Mouse (Mus musculus) MEL (cell line): Measurements from ENCODE around the gene Gm20388. TPM values are rescaled to one million over a fixed set of nuclear protein-coding genes. Genes with fewer than 3 reads are reported as not detected.

Experiments used
- DNase-seq: peaks from one replicate; pipeline ENCODE4 v3.0.0; 2011; ENCODE audit warnings: low read depth, low spot score
- H3K27ac ChIP-seq: 2 replicates; pipeline ENCODE4 v1.5.1; 2012; ENCODE audit warnings: low read depth, mild to moderate bottlenecking, control low read depth, low read length, moderate library complexity; ENCODE audit not compliant: control insufficient read depth
- H3K27me3 ChIP-seq, 2 experiments: fragments of 150-350 bp in 1 of 2; sonication (generic) in 1 of 2; 2 replicates each; pipeline ENCODE4 v1.6.1; 2012; ENCODE audit warnings: low read length in 2 of 2, mild to moderate bottlenecking in 2 of 2, improper control_type of control experiment in 1 of 2, moderate library complexity in 1 of 2; ENCODE audit not compliant: insufficient read depth in 2 of 2, control insufficient read depth in 1 of 2
- H3K36me3 ChIP-seq, 2 experiments: 2 replicates each; pipeline ENCODE4 v1.6.1; 2012 to 2014; ENCODE audit warnings: low read length in 2 of 2, improper control_type of control experiment in 1 of 2, inconsistent platforms in 1 of 2, mild to moderate bottlenecking in 1 of 2; ENCODE audit not compliant: insufficient read depth in 2 of 2, control insufficient read depth in 1 of 2
- H3K4me1 ChIP-seq, 2 experiments: fragments of 150-350 bp in 1 of 2; sonication (generic) in 1 of 2; 2 replicates each; pipeline ENCODE4 v1.6.1; 2012; ENCODE audit warnings: low read length in 2 of 2, improper control_type of control experiment in 1 of 2, mild to moderate bottlenecking in 1 of 2; ENCODE audit not compliant: insufficient read depth in 2 of 2, control insufficient read depth in 1 of 2
- H3K4me3 ChIP-seq, 2 experiments: fragments of 150-350 bp in 1 of 2; sonication (generic) in 1 of 2; 2 replicates each; pipeline ENCODE4 v1.5.1; 2012; ENCODE audit warnings: low read depth in 2 of 2, low read length in 2 of 2, mild to moderate bottlenecking in 2 of 2, moderate library complexity in 2 of 2, control low read depth in 1 of 2, improper control_type of control experiment in 1 of 2; ENCODE audit not compliant: control insufficient read depth in 1 of 2, insufficient read depth in 1 of 2
- H3K79me2 ChIP-seq: 2 replicates; pipeline ENCODE4 v1.6.1; 2012; ENCODE audit warnings: mild to moderate bottlenecking, low read length, moderate library complexity; ENCODE audit not compliant: control insufficient read depth, poor library complexity, insufficient read depth
- H3K9ac ChIP-seq: 2 replicates; pipeline ENCODE4 v1.6.1; 2012; ENCODE audit warnings: low read depth, mild to moderate bottlenecking, control low read depth, low read length, moderate library complexity; ENCODE audit not compliant: control insufficient read depth, poor library complexity, severe bottlenecking
- H3K9me3 ChIP-seq: fragments of 150-350 bp; sonication (generic); replicated peaks from 2 replicates; pipeline ENCODE4 v1.6.1; 2012; ENCODE audit warnings: mild to moderate bottlenecking, low read length, improper control_type of control experiment, moderate library complexity; ENCODE audit not compliant: insufficient read depth
- CHD1 ChIP-seq: IDR thresholded peaks from 2 replicates; pipeline ENCODE4 v1.6.1; 2012; ENCODE audit warnings: low read depth, mild to moderate bottlenecking, inconsistent platforms, low read length, improper control_type of control experiment
- CHD2 ChIP-seq: IDR thresholded peaks from 2 replicates; pipeline ENCODE4 v1.6.1; 2011; ENCODE audit warnings: low read length, improper control_type of control experiment
- CTCF ChIP-seq, 3 experiments: IDR thresholded peaks in 2 of 3; conservative IDR thresholded peaks in 1 of 3; 2 replicates each; pipeline ENCODE4 v1.5.1; 2011 to 2012; ENCODE audit warnings: low read length in 3 of 3, low read depth in 2 of 3, mild to moderate bottlenecking in 2 of 3, improper control_type of control experiment in 1 of 3, inconsistent platforms in 1 of 3, mixed read lengths in 1 of 3, moderate library complexity in 1 of 3; ENCODE audit not compliant: control insufficient read depth in 1 of 3, insufficient read depth in 1 of 3, poor library complexity in 1 of 3, severe bottlenecking in 1 of 3
- ETS1 ChIP-seq: IDR thresholded peaks from 2 replicates; pipeline ENCODE4 v1.6.1; 2012; ENCODE audit warnings: low read depth, mild to moderate bottlenecking, inconsistent platforms, low read length, improper control_type of control experiment, moderate library complexity
- GATA1 ChIP-seq: IDR thresholded peaks from 2 replicates; pipeline ENCODE4 v1.6.1; 2011; ENCODE audit warnings: low read depth, low read length, improper control_type of control experiment
- HCFC1 ChIP-seq: IDR thresholded peaks from 2 replicates; pipeline ENCODE4 v1.6.1; 2012; ENCODE audit warnings: low read depth, mild to moderate bottlenecking, inconsistent platforms, low read length, improper control_type of control experiment, moderate library complexity
- KAT2A ChIP-seq: conservative IDR thresholded peaks from 2 replicates; pipeline ENCODE4 v1.6.1; 2012; ENCODE audit warnings: low read depth, low read length, improper control_type of control experiment, inconsistent platforms
- MEF2A ChIP-seq: IDR thresholded peaks from 2 replicates; pipeline ENCODE4 v1.6.1; 2014; ENCODE audit warnings: low read depth, mild to moderate bottlenecking, inconsistent platforms, low read length, improper control_type of control experiment; ENCODE audit not compliant: poor library complexity, insufficient replicate concordance, severe bottlenecking; ENCODE audit errors: extremely low read depth
- MXI1 ChIP-seq: IDR thresholded peaks from 2 replicates; pipeline ENCODE4 v1.6.1; 2011; ENCODE audit warnings: mild to moderate bottlenecking, low read depth, low read length, improper control_type of control experiment
- NELFE ChIP-seq: IDR thresholded peaks from 2 replicates; pipeline ENCODE4 v1.6.1; 2011; ENCODE audit warnings: low read depth, low read length, improper control_type of control experiment
- POLR2A ChIP-seq, 2 experiments: IDR thresholded peaks; 2 replicates each; pipeline ENCODE4 v1.6.1; 2011 to 2012; ENCODE audit warnings: low read length in 2 of 2, mild to moderate bottlenecking in 2 of 2, control low read depth in 1 of 2, improper control_type of control experiment in 1 of 2, low read depth in 1 of 2, moderate library complexity in 1 of 2; ENCODE audit not compliant: control insufficient read depth in 1 of 2, insufficient read depth in 1 of 2, poor library complexity in 1 of 2
- RAD21 ChIP-seq: IDR thresholded peaks from 2 replicates; pipeline ENCODE4 v1.6.1; 2011; ENCODE audit warnings: mild to moderate bottlenecking, low read depth, low read length, improper control_type of control experiment
- RCOR1 ChIP-seq: IDR thresholded peaks from 2 replicates; pipeline ENCODE4 v1.6.1; 2012; ENCODE audit warnings: low read depth, mild to moderate bottlenecking, inconsistent platforms, low read length, improper control_type of control experiment
- SIN3A ChIP-seq: IDR thresholded peaks from 2 replicates; pipeline ENCODE4 v1.6.1; 2012; ENCODE audit warnings: low read length, improper control_type of control experiment, inconsistent platforms
- SMC3 ChIP-seq: IDR thresholded peaks from 2 replicates; pipeline ENCODE4 v1.6.1; 2011; ENCODE audit warnings: low read depth, low read length, improper control_type of control experiment
- TCF12 ChIP-seq: IDR thresholded peaks from 2 replicates; pipeline ENCODE4 v1.6.1; 2014; ENCODE audit warnings: low read depth, mild to moderate bottlenecking, inconsistent platforms, low read length, improper control_type of control experiment, moderate library complexity
- UBTF ChIP-seq: IDR thresholded peaks from 2 replicates; pipeline ENCODE4 v1.6.1; 2012; ENCODE audit warnings: low read depth, mild to moderate bottlenecking, inconsistent platforms, low read length, improper control_type of control experiment, moderate library complexity, borderline replicate concordance; ENCODE audit not compliant: insufficient read depth
- ZKSCAN1 ChIP-seq: IDR thresholded peaks from 2 replicates; pipeline ENCODE4 v1.6.1; 2012; ENCODE audit warnings: low read depth, mild to moderate bottlenecking, inconsistent platforms, low read length, improper control_type of control experiment, moderate library complexity
- ZNF384 ChIP-seq: IDR thresholded peaks from 2 replicates; pipeline ENCODE4 v1.6.1; 2012; ENCODE audit warnings: low read depth, mild to moderate bottlenecking, inconsistent platforms, low read length, improper control_type of control experiment
- polyA plus RNA-seq, 2 experiments: library from polyadenylated mRNA; stranded (reverse) in 1 of 2; unstranded in 1 of 2; fragments of >175 nt in 1 of 2; fragments of >200 nt in 1 of 2; gene quantifications; 2 replicates each; pipeline versions ENCODE4 v1.2.1 to v1.2.4; 2012; ENCODE audit warnings: low replicate concordance in 2 of 2, low read depth in 1 of 2; ENCODE audit not compliant: insufficient read length in 2 of 2, insufficient read depth in 1 of 2, missing spikeins in 1 of 2
- total RNA-seq: library from RNA; depleted of rRNA; stranded (reverse); fragments of 300-350 nt; gene quantifications from 2 replicates; pipeline ENCODE4 v1.2.3, GENCODE M21; 2012

The Gm20388 gene
- total and polyA plus RNA-seq, 3 experiments: 11.1 to 17.8 TPM; not detected in 1

GRCm38 (mm10) chr8:121688496-121688895 is 1777.9 kb downstream of the Gm20388 start:
- H3K4me1 ChIP-seq: no peaks in the 10 kb centered on the region
- DNase-seq: no peak
- no peaks in the 10 kb centered on the region for H3K27me3 ChIP-seq

GRCm38 (mm10) chr8:121694453-121694852 is 1783.8 kb downstream of the Gm20388 start:
- Histone ChIP-seq H3K4me1 (no peaks in the 10 kb centered on the region), H3K4me3 (no peak overlapping the region), H3K79me2 (no peaks in the 10 kb centered on the region), H3K27me3 (no peaks in the 10 kb centered on the region), H3K9ac (no peak overlapping the region), H3K27ac (no peak overlapping the region), H3K9me3 (no peaks in the 10 kb centered on the region), H3K36me3 (no peaks in the 10 kb centered on the region)
- DNase-seq: peak; percentile 16
- peak; percentile 45 for TF ChIP-seq SMC3
- peak; percentile 52 to 83 (median 70) for TF ChIP-seq CTCF (IDR thresholded peaks at IDR 0.05 in 2 of 3, conservative IDR thresholded peaks at IDR 0.05 in 1 of 3; ENCODE audit: control insufficient read depth in 1 of 3, insufficient read depth in 1 of 3, low read depth in 2 of 3, low read length in 3 of 3, poor library complexity in 1 of 3, severe bottlenecking in 1 of 3)
- TF ChIP-seq SIN3A: no peak

More at GRCm38 (mm10) chr8:121688496-121688895, 1777.9 kb downstream of the Gm20388 start:
- TF ChIP-seq CHD1 (no peak), ZNF384 (no peak), CHD2 (no peak), RAD21 (no peak), SIN3A (no peak), NELFE (no peak), POLR2A (IDR thresholded peaks at IDR 0.05; ENCODE audit: control insufficient read depth in 1 of 2, insufficient read depth in 1 of 2, low read depth in 1 of 2, low read length in 2 of 2, poor library complexity in 1 of 2) (no peak), TCF12 (no peak), ZKSCAN1 (no peak), MXI1 (no peak), MEF2A (no peak)
- Histone ChIP-seq H3K79me2 (no peaks in the 10 kb centered on the region), H3K9ac (no peak overlapping the region), H3K4me3 (no peak overlapping the region), H3K27ac (no peak overlapping the region), H3K9me3 (no peaks in the 10 kb centered on the region), H3K36me3 (no peaks in the 10 kb centered on the region)

- TF ChIP-seq UBTF (no peak), ETS1 (no peak), RCOR1 (no peak), TCF12 (no peak), GATA1 (no peak), KAT2A (no peak), HCFC1 (no peak), POLR2A (IDR thresholded peaks at IDR 0.05; ENCODE audit: control insufficient read depth in 1 of 2, insufficient read depth in 1 of 2, low read depth in 1 of 2, low read length in 2 of 2, poor library complexity in 1 of 2) (no peak), MXI1 (no peak), CHD2 (no peak)
- Histone ChIP-seq H3K9ac (no peak overlapping the region), H3K4me1 (no peaks in the 10 kb centered on the region), H3K4me3 (no peak overlapping the region), H3K36me3 (no peaks in the 10 kb centered on the region), H3K27me3 (no peaks in the 10 kb centered on the region), H3K79me2 (no peaks in the 10 kb centered on the region), H3K27ac (no peak overlapping the region), H3K9me3 (no peaks in the 10 kb centered on the region)
- no peak for DNase-seq
Observed at GRCm38 (mm10) chr8:121695585-121696184, 1785.0 kb downstream of the Gm20388 start.
